In genomic region chr5:129390921-129391371, GRCm38 (mm10) we compare ENCODE assay signal across 14 mouse cellular contexts.
DNase-seq lines count a peak whose midpoint lies in the region; ATAC-seq and TF ChIP-seq lines count a peak whose summit lies in the region.
"Had no signal": no experiment of that assay in that cellular context is flagged by ENCODE, and none has a peak within 500 bp of the region (broad histone marks: within the 10 kb centered on the region; RNA-seq: fewer than 3 reads in every experiment).

No protein-coding gene starts in this region.

- H3K9ac ChIP-seq in hindbrain, postnatal 0 days (replicated peaks; ENCODE audit: low read length): no peak overlapping the region
- no peak overlapping the region for H3K9ac ChIP-seq in hindbrain, embryonic 11.5 days (ENCODE audit: low read depth, low read length)
- H3K9ac ChIP-seq: embryonic facial prominence, embryonic 13.5 days; hindbrain, embryonic 13.5 days had no signal

- no peak overlapping the region for H3K4me3 ChIP-seq in hindbrain, postnatal 0 days (ENCODE audit: low read length)
- H3K4me3 ChIP-seq in hindbrain, embryonic 11.5 days (ENCODE audit: low read depth, low read length): no peak overlapping the region
- H3K4me3 ChIP-seq in cerebellum, adult 2 months (replicated peaks; ENCODE audit: insufficient read depth, low read depth, low read length): no peak overlapping the region
- H3K4me3 ChIP-seq: embryonic facial prominence, embryonic 13.5 days; hindbrain, embryonic 13.5 days had no signal

- ATAC-seq in hindbrain, postnatal 0 days: 0 out of 2 replicates have a peak, but pooled peaks have one; percentile 28
- no peak for ATAC-seq in hindbrain, embryonic 11.5 days (ENCODE audit: low FRiP score)

- intact Hi-C loops in heart, postnatal 36 days (cut with DNase I): no loop called here

- no peaks in the 10 kb centered on the region for H3K9me3 ChIP-seq in hindbrain, postnatal 0 days (ENCODE audit: low read length)
- no peaks in the 10 kb centered on the region for H3K9me3 ChIP-seq in hindbrain, embryonic 11.5 days (ENCODE audit: control insufficient read depth, low read length)
- H3K9me3 ChIP-seq: embryonic facial prominence, embryonic 13.5 days; hindbrain, embryonic 13.5 days had no signal

- no peak overlapping the region for H3K27ac ChIP-seq in hindbrain, postnatal 0 days
- H3K27ac ChIP-seq in hindbrain, embryonic 11.5 days (ENCODE audit: low read depth, low read length): no peak overlapping the region
- H3K27ac ChIP-seq in cerebellum, adult 2 months (ENCODE audit: insufficient read depth, low read length): peak overlapping the region; percentile 90
- H3K27ac ChIP-seq: embryonic facial prominence, embryonic 13.5 days; hindbrain, embryonic 13.5 days had no signal

- 45% methylated on average over 4 of the region's 4 CpGs for WGBS in hindbrain, postnatal 0 days
- WGBS in hindbrain, embryonic 11.5 days: 67% methylated on average over 4 of the region's 4 CpGs
- WGBS in cerebellum, adult 2 months: 16% methylated on average over 4 of the region's 4 CpGs

- no peak for TF ChIP-seq POLR2A in brain, embryonic 14.5 days (IDR thresholded peaks at IDR 0.05; ENCODE audit: borderline replicate concordance, extremely low read depth, insufficient read depth, insufficient read length, poor library complexity, severe bottlenecking)
- no peak for TF ChIP-seq POLR2A in cerebellum, adult 2 months (IDR thresholded peaks at IDR 0.05; ENCODE audit: borderline replicate concordance, insufficient read depth, low read length)

- H3K27me3 ChIP-seq in hindbrain, postnatal 0 days (ENCODE audit: insufficient read depth, low read length): no peaks in the 10 kb centered on the region
- no peaks in the 10 kb centered on the region for H3K27me3 ChIP-seq in hindbrain, embryonic 11.5 days (ENCODE audit: control insufficient read depth, insufficient read depth, low read length)
- H3K27me3 ChIP-seq in cerebellum, adult 2 months (ENCODE audit: control insufficient read depth, insufficient read depth, low read length): no peaks in the 10 kb centered on the region

- 0 out of 2 replicates have a peak, but pooled peaks cover 3% of the 10 kb centered on the region for H3K4me1 ChIP-seq in hindbrain, postnatal 0 days (ENCODE audit: insufficient read depth, low read length)
- no peaks in the 10 kb centered on the region for H3K4me1 ChIP-seq in hindbrain, embryonic 11.5 days (replicated peaks; ENCODE audit: control insufficient read depth, insufficient read depth, low read length)
- H3K4me1 ChIP-seq in cerebellum, adult 2 months (ENCODE audit: control insufficient read depth, insufficient read depth, low read length): peaks cover 52% of the 10 kb centered on the region

- no peaks in the 10 kb centered on the region for H3K36me3 ChIP-seq in hindbrain, postnatal 0 days (ENCODE audit: insufficient read depth, low read length)
- no peaks in the 10 kb centered on the region for H3K36me3 ChIP-seq in hindbrain, embryonic 11.5 days (ENCODE audit: control insufficient read depth, insufficient read depth, low read length)
- H3K36me3 ChIP-seq: embryonic facial prominence, embryonic 13.5 days; hindbrain, embryonic 13.5 days had no signal

- peak; percentile 75 for DNase-seq in hindbrain, postnatal 0 days (ENCODE audit: low spot score)
- DNase-seq in hindbrain, embryonic 11.5 days (ENCODE audit: low spot score): no peak
- peak; percentile 79 for DNase-seq in brain, embryonic 14.5 days (ENCODE audit: low read depth)
- DNase-seq in cerebellum, adult 2 months: peak; percentile 88 to 91
- peak; percentile 19 to 59 for DNase-seq in layer of hippocampus, adult 18-20 months (ENCODE audit: low spot score in 2 of 2)
- no peak for DNase-seq in kidney, adult 18-20 months
- DNase-seq in ovary, postnatal 10 days (ENCODE audit: low spot score): no peak
- no peak for DNase-seq in heart, postnatal 36 days
- DNase-seq: adrenal gland, adult 8-10 months; kidney, adult 2 months; liver; thymus, adult 2 months had no signal

- no peak overlapping the region for H3K4me2 ChIP-seq in hindbrain, postnatal 0 days (ENCODE audit: low read depth, low read length)
- H3K4me2 ChIP-seq in hindbrain, embryonic 11.5 days (replicated peaks; ENCODE audit: low read depth, low read length): no peak overlapping the region
- H3K4me2 ChIP-seq: embryonic facial prominence, embryonic 13.5 days; hindbrain, embryonic 13.5 days had no signal

- TF ChIP-seq CTCF in hindbrain, postnatal 0 days (IDR thresholded peaks at IDR 0.05; ENCODE audit: low read depth): no peak
- no peak for TF ChIP-seq CTCF in brain, embryonic 14.5 days (IDR thresholded peaks at IDR 0.05; ENCODE audit: borderline replicate concordance, extremely low read depth, insufficient read depth, insufficient read length)
- TF ChIP-seq CTCF in cerebellum, adult 2 months (IDR thresholded peaks at IDR 0.05; ENCODE audit: borderline replicate concordance, insufficient read depth, low read depth, low read length): no peak

Comparison
In these comparisons a context has a peak if more than half of its experiments do, and no peak if none do; other contexts are left out.
1. DNase-seq: peak in hindbrain, postnatal 0 days (single experiment), brain, embryonic 14.5 days (single experiment), cerebellum, adult 2 months (2 of 2) and layer of hippocampus, adult 18-20 months (2 of 2); none in hindbrain, embryonic 11.5 days (single experiment), kidney, adult 18-20 months (single experiment), ovary, postnatal 10 days (single experiment) and heart, postnatal 36 days (0 of 2).